Mouse (Mus musculus): ENCODE results near the gene Ttc28. TPM values are rescaled to one million over a fixed set of nuclear protein-coding genes. Genes with fewer than 3 reads are reported as not detected.

Gene Ttc28
- polyA plus RNA-seq, 1 experiment from 2014 or later = 5.4 TPM

DNA sequence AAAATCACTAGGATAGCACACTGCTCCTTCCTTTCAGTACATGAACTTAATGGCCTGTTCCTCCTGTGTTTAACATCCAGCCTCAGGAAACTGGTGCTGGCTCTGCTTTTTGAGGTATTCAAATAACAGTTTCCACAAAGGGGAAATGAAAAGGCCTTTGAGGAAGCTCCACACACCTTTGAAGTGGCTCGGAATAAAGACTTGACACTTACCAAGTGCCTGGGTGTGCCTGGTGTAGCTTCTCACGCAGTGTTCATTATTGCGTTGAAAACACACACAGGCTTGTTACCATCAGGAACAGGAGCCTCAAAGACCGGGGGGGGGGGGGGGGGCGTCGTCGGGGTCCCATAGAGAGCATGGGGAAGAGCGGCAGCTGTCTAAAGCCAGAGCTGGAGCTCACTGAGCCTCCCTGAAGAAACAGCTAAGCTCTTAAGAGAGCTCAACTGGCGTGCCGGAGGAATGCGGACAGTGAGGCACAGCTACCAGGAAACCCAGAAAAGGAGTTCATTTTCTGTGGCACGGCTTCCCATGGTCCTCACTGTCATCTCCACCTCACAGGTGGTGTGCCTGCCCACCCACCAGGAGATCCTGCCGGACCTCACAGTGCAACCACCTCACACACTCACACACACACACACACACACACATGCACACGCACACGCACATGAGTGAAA lies 320.7 kb downstream of the Ttc28 start:
- Histone ChIP-seq H3K27me3 (replicated peaks; ENCODE audit: insufficient read depth, low read length) (no peaks in the 10 kb centered on the region), H3K36me3 (ENCODE audit: insufficient read depth, low read length) (no peaks in the 10 kb centered on the region), H3K9ac (replicated peaks; ENCODE audit: low read depth) (no peak overlapping the region), H3K4me3 (ENCODE audit: low read depth, low read length) (no peak overlapping the region), H3K9me3 (ENCODE audit: low read length) (no peaks in the 10 kb centered on the region), H3K27ac (ENCODE audit: low read length) (no peak overlapping the region), H3K4me2 (replicated peaks; ENCODE audit: low read depth, low read length) (no peak overlapping the region), H3K4me1 (ENCODE audit: insufficient read depth, low read depth, low read length) (peaks cover 5% of the 10 kb centered on the region)
- WGBS = 29% methylated on average over 15 of the region's 15 CpGs
- no peak for TF ChIP-seq CTCF (IDR thresholded peaks at IDR 0.05)
- TF ChIP-seq EP300 (IDR thresholded peaks at IDR 0.05) = no peak
- DNase-seq (ENCODE audit: low spot score) (no peak), ATAC-seq (no peak)

DNA sequence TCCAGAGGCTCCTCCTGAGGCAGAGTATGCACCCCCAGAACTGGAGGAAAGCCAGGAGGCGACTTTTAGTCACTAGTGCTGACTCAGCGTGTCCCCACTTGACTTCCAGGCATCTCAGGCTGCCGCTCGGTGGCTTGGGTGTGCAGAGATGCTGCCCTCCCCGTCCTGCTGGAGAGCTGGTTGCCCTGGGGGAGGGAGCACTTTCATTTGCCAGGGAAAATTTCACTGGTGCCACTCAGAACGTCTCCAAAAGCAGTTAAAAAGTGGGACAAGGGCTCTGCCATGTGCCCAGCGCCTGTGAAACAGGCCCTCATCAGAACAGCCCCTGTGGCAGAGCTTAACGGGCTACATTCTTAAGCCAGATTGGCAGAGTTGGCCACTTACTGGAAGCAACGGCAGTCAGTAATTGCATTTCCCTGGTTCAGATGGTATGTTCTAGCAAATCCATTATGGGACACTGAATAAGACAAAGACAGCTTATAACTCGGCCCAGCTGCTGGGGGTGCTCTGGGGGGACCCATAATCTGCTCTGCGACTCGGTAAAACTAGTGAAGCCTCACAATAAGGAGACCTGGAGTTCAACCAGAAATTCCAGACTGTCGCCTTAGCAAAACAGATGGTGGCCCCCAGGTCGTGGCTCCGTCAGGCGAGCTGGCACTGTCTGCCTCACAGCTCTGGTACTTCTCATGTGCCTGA lies 321.5 kb downstream of the Ttc28 start:
- peak; percentile 63 for DNase-seq (ENCODE audit: low spot score)
- no peaks in the 10 kb centered on the region for H3K9me3 ChIP-seq (ENCODE audit: low read length)
- peak; percentile 57 for ATAC-seq
- H3K27me3 ChIP-seq (replicated peaks; ENCODE audit: insufficient read depth, low read length) = no peaks in the 10 kb centered on the region
- no peak overlapping the region for H3K4me3 ChIP-seq (ENCODE audit: low read depth, low read length)
- 40% methylated on average over 16 of the region's 16 CpGs for WGBS
- no peak overlapping the region for H3K4me2 ChIP-seq (replicated peaks; ENCODE audit: low read depth, low read length)
- no peak for TF ChIP-seq EP300 (IDR thresholded peaks at IDR 0.05)
- H3K36me3 ChIP-seq (ENCODE audit: insufficient read depth, low read length) = no peaks in the 10 kb centered on the region
- H3K27ac ChIP-seq (ENCODE audit: low read length) = no peak overlapping the region
- H3K9ac ChIP-seq (replicated peaks; ENCODE audit: low read depth) = no peak overlapping the region
- peaks cover 5% of the 10 kb centered on the region for H3K4me1 ChIP-seq (ENCODE audit: insufficient read depth, low read depth, low read length)

DNA sequence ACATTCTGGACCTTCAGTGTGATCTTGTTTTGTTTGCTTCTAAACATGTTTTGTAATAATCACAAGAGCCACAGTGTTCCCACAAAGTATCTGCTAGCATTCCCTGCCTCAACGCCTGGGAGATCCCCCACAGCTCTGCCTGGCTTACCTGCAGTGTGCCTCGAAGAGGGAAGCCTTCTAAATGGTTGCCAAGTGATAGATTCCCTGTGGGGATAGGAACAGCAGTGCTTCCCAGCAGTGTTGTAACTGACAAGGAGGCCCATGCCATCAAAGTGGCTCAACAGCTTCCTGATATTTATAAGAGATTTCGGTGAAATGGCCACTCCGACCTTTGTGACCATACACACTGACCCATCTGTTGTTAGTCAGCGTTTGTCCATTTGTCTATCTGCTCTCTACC lies 324.6 kb downstream of the Ttc28 start:
- H3K4me1 ChIP-seq (ENCODE audit: insufficient read depth, low read depth, low read length) = peaks cover 5% of the 10 kb centered on the region

DNA sequence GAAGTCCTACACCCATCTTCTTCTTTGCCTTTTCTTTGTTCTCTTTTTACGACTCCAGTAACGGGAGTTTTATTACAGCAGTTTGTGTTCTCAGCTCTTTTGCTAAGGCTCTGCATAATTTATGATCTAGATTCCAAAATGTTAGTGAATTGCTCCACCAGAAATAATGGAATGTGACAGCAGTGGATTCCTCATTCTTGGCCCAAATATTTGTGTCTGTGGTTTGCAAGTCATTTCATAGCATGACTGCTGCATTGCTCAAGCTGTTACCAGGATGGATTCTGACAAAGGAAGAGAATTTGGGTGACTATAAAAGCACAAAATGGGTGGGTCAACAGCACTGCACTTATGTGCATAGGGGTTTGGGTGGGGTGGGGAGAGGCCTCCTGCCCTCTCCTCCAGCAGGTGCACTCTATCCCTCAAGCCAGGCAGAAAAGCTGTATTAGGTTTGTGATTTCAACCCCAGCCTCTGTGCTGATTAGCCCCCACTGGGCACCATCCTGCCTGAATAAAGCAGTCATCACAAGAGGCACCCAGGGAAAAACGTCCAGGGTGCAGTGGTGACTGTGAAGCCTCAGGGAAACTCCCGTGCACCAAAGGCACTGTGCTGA lies 325.5 kb downstream of the Ttc28 start:
- no peaks in the 10 kb centered on the region for H3K36me3 ChIP-seq (ENCODE audit: insufficient read depth, low read length)
- peak; percentile 79 for DNase-seq (ENCODE audit: low spot score)
- WGBS = 46% methylated on average over 4 of the region's 4 CpGs
- no peaks in the 10 kb centered on the region for H3K27me3 ChIP-seq (replicated peaks; ENCODE audit: insufficient read depth, low read length)
- no peak overlapping the region for H3K9ac ChIP-seq (replicated peaks; ENCODE audit: low read depth)
- H3K4me3 ChIP-seq (ENCODE audit: low read depth, low read length) = no peak overlapping the region
- H3K9me3 ChIP-seq (ENCODE audit: low read length) = no peaks in the 10 kb centered on the region
- peak; percentile 16 for ATAC-seq
- H3K4me2 ChIP-seq (replicated peaks; ENCODE audit: low read depth, low read length) = no peak overlapping the region
- H3K4me1 ChIP-seq (ENCODE audit: insufficient read depth, low read depth, low read length) = peaks cover 5% of the 10 kb centered on the region
- 0 out of 2 replicates have a peak overlapping the region, but pooled peaks have one; percentile 35 for H3K27ac ChIP-seq (ENCODE audit: low read length)
- TF ChIP-seq CTCF (IDR thresholded peaks at IDR 0.05) (no peak), EP300 (IDR thresholded peaks at IDR 0.05) (no peak)

More for the DNA sequence above, 324.6 kb downstream of the Ttc28 start:
- Histone ChIP-seq H3K27me3 (replicated peaks; ENCODE audit: insufficient read depth, low read length) (no peaks in the 10 kb centered on the region), H3K36me3 (ENCODE audit: insufficient read depth, low read length) (no peaks in the 10 kb centered on the region), H3K4me2 (replicated peaks; ENCODE audit: low read depth, low read length) (no peak overlapping the region), H3K9ac (replicated peaks; ENCODE audit: low read depth) (no peak overlapping the region), H3K9me3 (ENCODE audit: low read length) (no peaks in the 10 kb centered on the region), H3K4me3 (ENCODE audit: low read depth, low read length) (no peak overlapping the region), H3K27ac (ENCODE audit: low read length) (peak overlapping the region; percentile 35; the same call in 1 of the 2 replicates)
- DNase-seq (ENCODE audit: low spot score) (peak; percentile 43), ATAC-seq (no peak)
- 71% methylated on average over 5 of the region's 5 CpGs for WGBS
- TF ChIP-seq CTCF (IDR thresholded peaks at IDR 0.05) (no peak), EP300 (IDR thresholded peaks at IDR 0.05) (no peak)

DNA sequence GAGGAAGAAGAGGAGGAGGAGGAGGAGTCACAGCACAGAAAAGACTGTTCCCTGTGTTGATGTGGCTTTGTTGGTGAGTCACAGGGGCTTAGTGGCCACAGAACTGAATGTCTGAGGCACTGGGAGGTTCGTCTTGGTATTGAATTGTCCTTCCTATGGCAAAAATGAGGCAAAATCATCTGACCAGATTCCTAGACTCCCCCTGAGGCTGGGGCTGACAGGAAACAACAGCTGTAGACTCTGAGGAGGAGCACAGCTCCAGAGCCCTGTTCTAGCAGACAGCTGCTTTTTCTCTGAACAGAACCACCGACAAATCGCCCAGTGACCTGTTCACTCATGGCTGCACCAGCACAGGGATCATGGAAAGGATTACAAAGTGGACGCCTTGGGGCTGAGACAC lies 326.2 kb downstream of the Ttc28 start:
- DNase-seq (ENCODE audit: low spot score) (peak; percentile 45), ATAC-seq (peak; percentile 23; the same call in 1 of the 2 replicates)
- H3K27ac ChIP-seq (ENCODE audit: low read length) = no peak overlapping the region
- no peaks in the 10 kb centered on the region for H3K36me3 ChIP-seq (ENCODE audit: insufficient read depth, low read length)
- H3K27me3 ChIP-seq (replicated peaks; ENCODE audit: insufficient read depth, low read length) = no peaks in the 10 kb centered on the region
- no peak overlapping the region for H3K4me3 ChIP-seq (ENCODE audit: low read depth, low read length)
- H3K9me3 ChIP-seq (ENCODE audit: low read length) = no peaks in the 10 kb centered on the region
- no peak for TF ChIP-seq CTCF (IDR thresholded peaks at IDR 0.05)
- H3K4me2 ChIP-seq (replicated peaks; ENCODE audit: low read depth, low read length) = no peak overlapping the region
- 47% methylated on average over 4 of the region's 4 CpGs for WGBS
- H3K9ac ChIP-seq (replicated peaks; ENCODE audit: low read depth) = no peak overlapping the region
- H3K4me1 ChIP-seq (ENCODE audit: insufficient read depth, low read depth, low read length) = peaks cover 5% of the 10 kb centered on the region

DNA sequence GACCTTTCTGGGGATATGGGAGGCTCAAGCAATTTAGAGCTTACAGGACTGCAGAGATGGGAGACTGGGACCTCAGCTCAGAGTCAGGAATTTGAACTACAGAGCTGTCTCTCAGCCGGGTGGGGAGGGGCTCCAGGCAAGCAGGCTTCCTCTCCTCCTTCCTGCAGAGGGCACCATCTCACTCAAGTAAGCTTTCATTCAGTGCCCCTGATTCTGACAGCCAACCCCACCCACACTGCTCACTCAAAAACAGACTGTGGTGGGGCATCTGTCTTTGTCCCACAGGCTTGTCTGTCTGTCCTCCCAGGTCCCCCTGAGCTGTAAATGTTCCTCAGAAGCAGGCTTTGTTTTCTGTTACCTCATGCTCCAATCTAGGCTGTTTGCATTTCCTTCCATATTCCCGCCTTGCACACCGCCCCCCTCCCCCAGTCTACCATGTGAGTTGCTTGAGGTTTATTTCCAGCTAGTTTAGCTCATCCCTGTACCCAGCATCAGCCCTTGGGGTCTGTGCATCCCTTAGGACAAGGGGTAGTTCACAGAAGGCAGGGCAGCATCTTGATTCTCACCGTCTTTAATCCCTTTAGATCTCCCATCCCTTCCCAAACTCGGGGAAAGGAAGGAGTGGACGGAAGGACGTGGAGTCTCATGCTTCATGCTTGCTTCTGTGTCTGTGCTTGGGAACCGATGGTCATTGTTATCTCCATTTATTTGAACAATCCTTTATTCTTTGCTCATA lies 328.5 kb downstream of the Ttc28 start:
- no peak overlapping the region for H3K4me2 ChIP-seq (replicated peaks; ENCODE audit: low read depth, low read length)
- DNase-seq (ENCODE audit: low spot score) = peak; percentile 83
- ATAC-seq = peak; percentile 72
- H3K9ac ChIP-seq (replicated peaks; ENCODE audit: low read depth) = no peak overlapping the region
- H3K4me3 ChIP-seq (ENCODE audit: low read depth, low read length) = no peak overlapping the region
- H3K9me3 ChIP-seq (ENCODE audit: low read length) = no peaks in the 10 kb centered on the region
- H3K4me1 ChIP-seq (ENCODE audit: insufficient read depth, low read depth, low read length) = no peaks in the 10 kb centered on the region; the same call in 1 of the 2 replicates
- H3K27ac ChIP-seq (ENCODE audit: low read length) = no peak overlapping the region
- H3K27me3 ChIP-seq (replicated peaks; ENCODE audit: insufficient read depth, low read length) = no peaks in the 10 kb centered on the region
- H3K36me3 ChIP-seq (ENCODE audit: insufficient read depth, low read length) = no peaks in the 10 kb centered on the region
- 45% methylated on average over 8 of the region's 8 CpGs for WGBS
- TF ChIP-seq EP300 (IDR thresholded peaks at IDR 0.05) = no peak
- TF ChIP-seq CTCF (IDR thresholded peaks at IDR 0.05) = peak; percentile 68

Data from lung, postnatal 0 days (tissue).